Mouse (Mus musculus): ENCODE data around the gene AI464131. TPM values are rescaled to one million over a fixed set of nuclear protein-coding genes. Genes with fewer than 3 reads are reported as not detected.
A peak's percentile ranks its signal among the peaks of the same experiment; 100 is the strongest.

AI464131 gene
- total RNA-seq, 2 experiments from 2014 or later: 16.9 to 20.6 TPM

DNA sequence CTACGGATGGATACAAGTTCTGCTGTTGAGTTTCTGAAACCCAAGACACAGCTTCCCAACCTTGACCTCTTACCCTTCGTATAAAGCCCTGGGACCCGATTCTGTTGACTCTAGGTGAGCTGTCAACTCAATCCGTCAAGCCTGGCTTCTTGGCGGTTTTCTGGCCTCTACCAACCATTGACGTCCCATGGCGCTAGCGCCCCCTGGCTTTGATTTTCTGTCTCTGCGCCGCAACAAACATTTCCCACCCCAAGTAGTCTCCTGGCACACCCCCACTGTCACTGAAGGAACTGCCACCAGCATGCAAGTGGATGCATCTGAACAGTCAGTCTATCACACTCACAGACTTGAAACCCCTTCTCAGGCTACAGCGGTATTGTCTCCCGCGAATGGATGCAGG lies 3.3 kb upstream of the AI464131 start:
- peak; percentile 71 for DNase-seq
- intact Hi-C loops (cut with DNase I): no loop called here

- DNase-seq: peak; percentile 26
- intact Hi-C loops (cut with DNase I): no loop called here
Observed at GRCm38 (mm10) chr4:41505131-41505551, 2.3 kb upstream of the AI464131 start.

- intact Hi-C loops (cut with DNase I): no loop called here
- no peak for DNase-seq
Observed at GRCm38 (mm10) chr4:41504325-41504724, 1.4 kb upstream of the AI464131 start.

DNA sequence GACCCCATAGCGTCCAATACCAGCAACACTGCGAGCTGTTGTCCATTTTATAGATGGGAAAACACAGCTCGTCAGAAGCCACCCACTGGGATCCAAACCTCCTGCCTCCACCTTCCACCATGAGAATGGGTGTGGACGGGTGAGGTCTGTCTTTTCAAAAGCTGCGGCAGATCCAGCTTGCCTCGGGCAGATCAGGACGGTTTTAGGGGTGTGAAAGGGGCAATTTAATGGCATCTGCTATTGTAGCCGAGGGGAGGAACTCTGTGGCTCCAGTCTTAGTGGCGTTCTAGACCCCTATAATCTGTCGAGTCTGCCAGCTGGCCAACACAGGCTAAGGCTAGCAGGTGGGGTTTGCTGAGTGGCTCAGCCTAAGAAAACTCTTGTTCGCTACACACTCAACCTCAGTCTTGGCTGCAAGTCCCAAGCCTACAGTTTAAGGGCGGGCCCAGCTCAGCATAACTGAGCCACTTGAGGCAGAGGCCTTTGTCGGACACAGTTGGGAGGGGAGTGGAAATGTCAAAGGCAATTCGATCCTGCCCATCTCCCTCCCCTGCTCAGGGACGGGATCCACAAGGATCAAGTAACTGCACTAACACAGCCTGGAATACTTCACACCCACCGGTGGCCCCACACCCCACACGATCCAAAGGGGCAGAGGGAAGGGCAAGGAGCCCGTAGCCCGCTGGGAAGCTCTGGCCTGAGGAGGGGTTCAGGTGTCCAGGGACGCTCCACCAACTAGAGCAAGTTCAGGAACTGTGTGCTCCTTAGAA lies 520 bp downstream of the AI464131 start:
- intact Hi-C loops (cut with DNase I): no loop called here
- DNase-seq: peak; percentile 29

- intact Hi-C loops (cut with DNase I): no loop called here
Observed at GRCm38 (mm10) chr4:41500787-41501186, 2.1 kb downstream of the AI464131 start.

GRCm38 (mm10) chr4:41499619-41500018 lies 3.3 kb downstream of the AI464131 start:
- intact Hi-C loops (cut with DNase I): no loop called here
- no peak for DNase-seq

More at GRCm38 (mm10) chr4:41500787-41501186, 2.1 kb downstream of the AI464131 start:
- DNase-seq: no peak

- intact Hi-C loops (cut with DNase I): no loop called here
Observed at GRCm38 (mm10) chr4:41498921-41499391, 3.9 kb downstream of the AI464131 start.

GRCm38 (mm10) chr4:41497995-41498845 lies 4.7 kb downstream of the AI464131 start:
- intact Hi-C loops (cut with DNase I): no loop called here
- no peak for DNase-seq

More at GRCm38 (mm10) chr4:41498921-41499391, 3.9 kb downstream of the AI464131 start:
- peak; percentile 26 for DNase-seq

DNA sequence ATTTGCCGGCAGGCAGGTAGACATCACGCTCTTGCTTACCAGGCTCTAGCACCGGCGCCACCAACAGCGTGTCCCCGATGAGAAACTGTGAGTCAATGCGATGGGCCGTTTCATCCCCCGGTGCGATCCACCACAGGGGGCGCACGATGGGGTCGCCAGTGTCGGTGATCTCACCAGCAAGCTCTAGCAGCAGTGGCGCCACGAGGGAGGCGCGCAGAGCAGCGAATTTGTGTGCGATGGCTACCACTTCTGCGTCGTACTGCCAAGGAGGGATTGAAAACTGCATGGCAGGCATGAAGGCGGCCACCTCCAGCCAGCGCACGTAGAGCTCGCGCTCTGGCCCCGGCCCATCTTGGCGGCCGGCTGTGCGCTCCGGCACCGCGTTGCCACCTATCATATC lies 5.3 kb downstream of the AI464131 start:
- intact Hi-C loops (cut with DNase I): no loop called here
- DNase-seq: peak; percentile 25

GRCm38 (mm10) chr4:41497046-41497445 lies 5.8 kb downstream of the AI464131 start:
- no peak for DNase-seq

GRCm38 (mm10) chr4:41495850-41496249 lies 7.0 kb downstream of the AI464131 start:
- intact Hi-C loops (cut with DNase I): no loop called here
- DNase-seq: peak; percentile 61

More at GRCm38 (mm10) chr4:41497046-41497445, 5.8 kb downstream of the AI464131 start:
- intact Hi-C loops (cut with DNase I): no loop called here

GRCm38 (mm10) chr4:41495076-41495475 lies 7.8 kb downstream of the AI464131 start:
- intact Hi-C loops (cut with DNase I): no loop called here
- no peak for DNase-seq

DNA sequence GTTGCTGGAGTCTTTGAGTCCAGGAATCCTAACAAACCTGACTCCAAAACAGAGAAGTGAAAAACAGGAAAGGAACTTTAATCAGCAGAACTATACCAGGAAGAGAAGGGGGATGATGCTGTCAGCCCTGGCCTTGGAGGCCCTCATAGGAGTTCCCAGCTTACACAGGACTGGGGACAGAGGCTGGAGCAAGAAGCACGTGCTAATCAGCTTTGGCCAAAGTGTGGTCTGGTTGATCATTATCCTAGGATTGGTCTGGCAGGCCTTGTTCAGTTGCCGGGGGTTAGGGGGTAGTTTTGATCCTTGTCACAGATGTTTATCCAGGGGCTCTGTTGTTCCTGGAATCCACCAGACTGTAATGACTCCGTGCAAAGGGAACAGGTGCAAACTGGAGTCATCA lies 8.5 kb downstream of the AI464131 start:
- no peak for DNase-seq
- intact Hi-C loops (cut with DNase I): no loop called here

DNA sequence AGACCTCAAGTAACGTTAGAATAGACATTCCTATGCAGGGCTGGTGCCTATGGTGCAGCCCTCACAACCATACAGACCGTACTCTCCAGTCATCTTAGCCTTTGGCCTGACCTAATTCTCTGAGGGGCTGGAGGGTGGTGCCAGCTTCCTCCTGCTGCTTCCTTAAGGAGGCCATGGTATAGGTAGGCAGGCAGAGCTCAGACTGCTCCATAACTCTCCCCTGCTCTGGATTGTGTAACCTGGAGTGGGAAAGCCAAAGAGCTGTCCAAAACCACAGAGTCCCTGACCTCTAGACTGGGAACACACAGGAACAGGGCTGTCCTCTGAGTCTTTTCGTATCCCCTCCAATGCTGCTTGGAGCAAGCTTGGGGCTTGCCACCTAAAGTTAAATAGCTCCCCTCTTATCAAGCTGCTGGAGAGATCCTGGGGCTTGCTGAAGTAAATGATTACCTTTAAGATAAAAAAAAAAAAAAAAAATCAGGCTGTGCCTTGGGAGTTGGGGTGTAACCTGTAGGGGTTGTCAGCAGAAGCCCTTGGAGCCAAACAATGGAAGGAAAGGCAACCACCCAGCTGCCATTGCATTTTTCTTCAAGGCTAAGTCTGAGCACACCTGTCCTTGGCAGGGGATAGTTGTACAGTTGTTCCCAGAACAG lies 9.3 kb downstream of the AI464131 start:
- DNase-seq: no peak
- intact Hi-C loops (cut with DNase I): no loop called here

DNA sequence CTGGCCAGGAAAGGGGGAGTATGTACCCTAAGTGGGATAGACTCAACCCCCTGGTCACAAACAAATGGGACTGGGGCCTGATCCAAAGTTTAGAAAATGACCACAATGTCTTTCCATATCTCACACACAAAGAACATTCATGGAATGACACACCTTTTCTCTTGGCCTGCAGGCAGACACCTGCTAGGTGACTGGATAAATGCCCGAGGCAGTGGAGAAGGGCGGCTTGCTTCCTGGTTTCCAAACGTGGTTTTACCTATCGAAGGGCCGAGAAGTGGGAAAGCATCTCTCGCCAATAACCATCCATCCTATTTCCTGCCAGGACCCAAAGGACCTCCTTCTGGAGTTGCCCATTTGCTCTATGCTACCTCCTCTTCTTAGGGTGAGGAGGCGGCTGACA lies 9.9 kb downstream of the AI464131 start:
- DNase-seq: no peak
- intact Hi-C loops (cut with DNase I): no loop called here

- intact Hi-C loops (cut with DNase I): no loop called here
- DNase-seq: no peak
Observed at GRCm38 (mm10) chr4:41481601-41482017, 21.3 kb downstream of the AI464131 start.

- intact Hi-C loops (cut with DNase I): no loop called here
- DNase-seq: peak; percentile 55
Observed at GRCm38 (mm10) chr4:41480254-41480653, 22.6 kb downstream of the AI464131 start.

GRCm38 (mm10) chr4:41479456-41479804 lies 23.4 kb downstream of the AI464131 start:
- DNase-seq: no peak
- intact Hi-C loops (cut with DNase I): no loop called here

GRCm38 (mm10) chr4:41478751-41479455 lies 24.0 kb downstream of the AI464131 start:
- intact Hi-C loops (cut with DNase I): no loop called here
- DNase-seq: peak; percentile 22

DNA sequence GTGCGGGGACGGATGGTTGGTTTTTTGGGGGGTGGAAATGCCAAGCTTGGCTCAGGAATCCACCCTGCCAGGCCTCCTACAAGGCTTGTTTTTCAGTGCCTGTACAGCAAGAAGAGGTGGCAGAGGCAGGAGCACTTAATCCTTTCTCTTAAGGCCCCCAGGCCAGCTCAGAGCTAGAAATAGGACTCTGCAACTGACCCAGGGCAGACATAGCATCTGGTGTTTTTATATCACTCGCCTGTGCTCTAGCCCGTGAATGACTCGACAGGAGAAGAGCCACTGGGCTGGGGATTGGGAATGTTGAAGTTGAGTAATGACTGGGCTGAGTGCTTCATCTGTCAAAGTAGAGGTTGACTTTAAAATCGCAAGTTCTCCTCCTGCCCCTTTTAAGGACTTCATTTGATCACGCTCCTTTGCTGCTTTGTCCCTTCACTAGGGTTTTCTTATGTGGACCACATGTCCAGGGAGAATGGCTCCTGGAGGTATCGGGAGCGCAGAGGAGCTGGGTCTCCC lies 25.2 kb downstream of the AI464131 start:
- intact Hi-C loops (cut with DNase I): no loop called here
- DNase-seq: no peak
